Mouse (Mus musculus) cerebellum, adult 11 months (tissue): ENCODE data around the gene Terb2.
A peak's percentile ranks its signal among the peaks of the same experiment; 100 is the strongest.

ENCODE experiments used
- DNase-seq: peaks from one replicate; pipeline ENCODE4 v3.0.0; 2022

Gene Terb2

GRCm38 (mm10) chr2:122233759-122234557, 47.9 kb downstream of the Terb2 start:
- DNase-seq, result peak; percentile 26

- DNase-seq, result peak; percentile 61
These were observed 48.7 kb downstream of the Terb2 start, which contains the start of gene Sord for GRCm38 (mm10) chr2:122234611-122235288. Gene Sord (plus strand): TSS chr2:122234749.

GRCm38 (mm10) chr2:122235425-122235824, 49.4 kb downstream of the Terb2 start:
- DNase-seq, result no peak

- DNase-seq, result no peak
These were observed 50.2 kb downstream of the Terb2 start for GRCm38 (mm10) chr2:122236321-122236720.

- no peak for DNase-seq
These were observed 51.9 kb downstream of the Terb2 start for GRCm38 (mm10) chr2:122237891-122238470.

- no peak for DNase-seq
These were observed 54.7 kb downstream of the Terb2 start for GRCm38 (mm10) chr2:122240735-122241134.

GRCm38 (mm10) chr2:122241226-122241625, 55.2 kb downstream of the Terb2 start:
- DNase-seq, result no peak

GRCm38 (mm10) chr2:122241935-122242334, 55.9 kb downstream of the Terb2 start:
- no peak for DNase-seq

- DNase-seq, result peak; percentile 63
These were observed 57.6 kb downstream of the Terb2 start for GRCm38 (mm10) chr2:122243671-122244131.

- DNase-seq, result no peak
These were observed 61.7 kb downstream of the Terb2 start for GRCm38 (mm10) chr2:122247786-122248185.

GRCm38 (mm10) chr2:122255997-122256396, 69.9 kb downstream of the Terb2 start:
- no peak for DNase-seq
